Mouse (Mus musculus): ENCODE results near the gene Hoxb3.

- no peak for TF ChIP-seq POLR2A (IDR thresholded peaks at IDR 0.05; ENCODE audit: control insufficient read depth, low read depth, low read length)
- no peak for TF ChIP-seq CTCF (IDR thresholded peaks at IDR 0.05; ENCODE audit: control insufficient read depth, insufficient read depth, insufficient replicate concordance, low read depth, low read length)
Measured at GRCm38 (mm10) chr11:96280399-96281378, 42.4 kb upstream of the Hoxb3 start.
